ENCODE assay signal across 16 mouse cellular contexts in genomic region chr13:100581701-100582100, GRCm38 (mm10). TPM values are rescaled to one million over a fixed set of nuclear protein-coding genes. Genes with fewer than 3 reads are reported as not detected.
A peak's percentile ranks its signal among the peaks of the same experiment; 100 is the strongest.
DNase-seq lines count a peak whose midpoint lies in the region; ATAC-seq lines count a peak whose summit lies in the region.
"Had no signal": no experiment of that assay in that cellular context is flagged by ENCODE, and none has a peak within 500 bp of the region (broad histone marks: within the 10 kb centered on the region; RNA-seq: fewer than 3 reads in every experiment).

No protein-coding gene starts in this region.

- intact Hi-C loops in heart, postnatal 36 days (cut with DNase I), result no loop called here

- no peak for DNase-seq in heart, postnatal 36 days
- DNase-seq in 3T3-L1 (ENCODE audit: low read depth, low spot score), result peak; percentile 51
- peak; percentile 12 for DNase-seq in adipocyte (ENCODE audit: low spot score)
- no peak for DNase-seq in cerebellum, postnatal 14 days
- DNase-seq in cerebellum, adult 8-10 months, result no peak
- DNase-seq: forebrain, postnatal 0 days; lung, postnatal 10 days; right cerebral cortex, postnatal 25 days had no signal

- H3K4me2 ChIP-seq in heart, embryonic 13.5 days, result no peak overlapping the region
- H3K4me2 ChIP-seq in kidney, embryonic 15.5 days, result no peak overlapping the region
- H3K4me2 ChIP-seq: embryonic facial prominence, embryonic 15.5 days; midbrain, embryonic 15.5 days had no signal

- peaks cover 9% of the 10 kb centered on the region for H3K4me1 ChIP-seq in heart, embryonic 13.5 days
- 0 out of 2 replicates have a peak, but pooled peaks cover 8% of the 10 kb centered on the region for H3K4me1 ChIP-seq in kidney, embryonic 15.5 days
- H3K4me1 ChIP-seq: embryonic facial prominence, embryonic 15.5 days; midbrain, embryonic 15.5 days had no signal

- H3K4me3 ChIP-seq in heart, embryonic 13.5 days, result no peak overlapping the region
- no peak overlapping the region for H3K4me3 ChIP-seq in kidney, embryonic 15.5 days (replicated peaks)
- H3K4me3 ChIP-seq: embryonic facial prominence, embryonic 15.5 days; left cerebral cortex, adult 2 months; midbrain, embryonic 15.5 days had no signal

- no peak for ATAC-seq in heart, embryonic 13.5 days (ENCODE audit: extremely low read depth, insufficient number of reproducible peaks, low FRiP score, low TSS enrichment)
- ATAC-seq in kidney, embryonic 15.5 days (replicated peaks; ENCODE audit: low FRiP score), result 0 out of 2 replicates have a peak, but pooled peaks have one; percentile 12
- ATAC-seq in granulocyte monocyte progenitor cell, adult 5-6 weeks (replicated peaks; ENCODE audit: poor library complexity, severe bottlenecking), result no peak
- ATAC-seq: forebrain, postnatal 0 days; midbrain, embryonic 15.5 days had no signal

- H3K27me3 ChIP-seq in heart, embryonic 13.5 days (replicated peaks), result no peaks in the 10 kb centered on the region
- no peaks in the 10 kb centered on the region for H3K27me3 ChIP-seq in kidney, embryonic 15.5 days
- H3K27me3 ChIP-seq: CH12.LX; embryonic facial prominence, embryonic 15.5 days; midbrain, embryonic 15.5 days had no signal

- H3K36me3 ChIP-seq in heart, embryonic 13.5 days, result no peaks in the 10 kb centered on the region
- no peaks in the 10 kb centered on the region for H3K36me3 ChIP-seq in kidney, embryonic 15.5 days
- H3K36me3 ChIP-seq: embryonic facial prominence, embryonic 15.5 days; midbrain, embryonic 15.5 days had no signal

- peak overlapping the region; percentile 16 for H3K27ac ChIP-seq in heart, embryonic 13.5 days (replicated peaks)
- H3K27ac ChIP-seq in kidney, embryonic 15.5 days, result 0 out of 2 replicates have a peak overlapping the region, but pooled peaks have one; percentile 30
- H3K27ac ChIP-seq: embryonic facial prominence, embryonic 15.5 days; left cerebral cortex, adult 2 months; midbrain, embryonic 15.5 days had no signal

- 11% methylated on average over 3 of the region's 3 CpGs for WGBS in heart, embryonic 13.5 days
- 20% methylated on average over 3 of the region's 3 CpGs for WGBS in kidney, embryonic 15.5 days

- no peaks in the 10 kb centered on the region for H3K9me3 ChIP-seq in heart, embryonic 13.5 days
- H3K9me3 ChIP-seq in kidney, embryonic 15.5 days (replicated peaks), result no peaks in the 10 kb centered on the region
- H3K9me3 ChIP-seq: embryonic facial prominence, embryonic 15.5 days; midbrain, embryonic 15.5 days had no signal

- H3K9ac ChIP-seq in heart, embryonic 13.5 days, result no peak overlapping the region; the same call in 1 of the 2 replicates
- no peak overlapping the region for H3K9ac ChIP-seq in kidney, embryonic 15.5 days
- H3K9ac ChIP-seq: embryonic facial prominence, embryonic 15.5 days; forebrain, postnatal 0 days; midbrain, embryonic 15.5 days had no signal

RNA-seq across cellular contexts. Expression of gene Ocln, which starts 29.2 kb away (rescaled TPM):
- polyA plus RNA-seq in heart, embryonic 13.5 days (2015; fragmentation: Nextera tagmentation; extraction: Ambion mirVana), result 2.5 and 2.6 TPM in 2 replicates
- under 1 TPM; 0.39 to 0.46 TPM for total RNA-seq in heart, postnatal 36 days (2021)
- 26.1 and 27.4 TPM in 2 replicates for polyA plus RNA-seq in kidney, embryonic 15.5 days (2015; fragmentation: Nextera tagmentation; extraction: Ambion mirVana)
- not detected in 2 replicates for total RNA-seq in granulocyte monocyte progenitor cell, adult 5-6 weeks (2014; fragmentation: Nextera tagmentation)
- total RNA-seq in granulocyte monocyte progenitor cell, adult 5-6 weeks (2017), result not detected in 2 replicates
- total RNA-seq: common myeloid progenitor, adult 5-6 weeks had no signal

RNA-seq across cellular contexts. Expression of gene Marveld2, which starts 35.1 kb away (rescaled TPM):
- polyA plus RNA-seq in heart, embryonic 13.5 days (2015; fragmentation: Nextera tagmentation; extraction: Ambion mirVana), result 4.0 TPM in 2 replicates
- total RNA-seq in heart, postnatal 36 days (2021), result under 1 TPM; 0.28 to 0.84 TPM
- 14.0 and 15.3 TPM in 2 replicates for polyA plus RNA-seq in kidney, embryonic 15.5 days (2015; fragmentation: Nextera tagmentation; extraction: Ambion mirVana)
- total RNA-seq in granulocyte monocyte progenitor cell, adult 5-6 weeks (2014; fragmentation: Nextera tagmentation), result not detected in 2 replicates
- total RNA-seq in granulocyte monocyte progenitor cell, adult 5-6 weeks (2017), result 0.52 and 0.78 TPM in 2 replicates

Comparison
In these comparisons a context has a peak if more than half of its experiments do, and no peak if none do; other contexts are left out.
1. DNase-seq: peak in 3T3-L1 (single experiment) and adipocyte (single experiment); none in heart, postnatal 36 days (0 of 2), cerebellum, postnatal 14 days (0 of 2) and cerebellum, adult 8-10 months (single experiment).